Mouse (Mus musculus): ENCODE measurements at regions not wholly inside any gene's neighbourhood (a gene's known extent, or its start where the extent isn't known, plus 50 kb on each side); places are given as distances from the start of the nearest gene placed in this dataset.

DNA sequence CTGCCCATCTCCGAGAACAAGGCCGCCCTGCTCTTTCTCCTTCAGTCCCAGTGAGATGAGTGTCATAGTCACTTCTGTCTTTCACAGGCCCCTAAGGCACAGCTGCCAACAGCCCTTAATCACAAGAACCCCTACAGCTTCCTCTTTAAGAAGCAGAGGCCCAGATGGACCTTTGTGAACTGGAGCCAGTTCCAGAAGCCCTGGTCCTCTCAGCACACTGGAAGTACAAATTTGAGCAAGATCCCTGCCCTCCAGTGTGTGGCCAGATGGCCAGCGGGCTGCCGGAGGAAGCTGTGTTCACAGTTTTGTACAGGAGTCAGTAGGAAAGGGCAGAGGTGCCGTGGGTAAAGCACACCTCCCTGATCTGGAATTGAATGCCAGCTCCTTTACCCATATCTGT is 389.6 kb downstream of the Rps24 start:
- DNase-seq (ENCODE audit: low spot score) = no peak

GRCm38 (mm10) chr14:24877853-24878252 is 390.9 kb downstream of the Rps24 start:
- DNase-seq (ENCODE audit: low spot score) = no peak

DNA sequence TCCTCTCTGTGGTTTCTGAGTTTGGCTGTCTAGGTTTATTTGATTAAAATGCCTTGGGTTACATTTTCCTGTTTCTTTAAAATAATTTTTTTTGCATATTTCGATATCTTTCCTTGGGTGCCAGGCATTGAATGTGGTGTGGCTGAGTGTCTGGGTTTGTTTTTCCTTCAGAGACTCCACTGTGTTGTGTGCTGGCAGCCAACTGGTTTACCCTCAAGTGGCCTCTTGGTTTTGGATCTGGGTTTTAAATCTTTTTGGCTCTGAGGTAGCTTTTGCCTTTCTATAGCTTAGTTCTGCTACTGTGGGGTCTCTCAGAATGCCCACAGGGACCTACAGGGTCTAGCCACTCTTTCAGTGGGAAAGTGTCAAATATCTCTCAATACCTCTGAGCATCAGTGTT is 399.2 kb downstream of the Rps24 start:
- no peak for DNase-seq (ENCODE audit: low spot score)

- no peak for DNase-seq (ENCODE audit: low spot score)
Observed at GRCm38 (mm10) chr14:24886896-24887421, 400.0 kb downstream of the Rps24 start.

DNA sequence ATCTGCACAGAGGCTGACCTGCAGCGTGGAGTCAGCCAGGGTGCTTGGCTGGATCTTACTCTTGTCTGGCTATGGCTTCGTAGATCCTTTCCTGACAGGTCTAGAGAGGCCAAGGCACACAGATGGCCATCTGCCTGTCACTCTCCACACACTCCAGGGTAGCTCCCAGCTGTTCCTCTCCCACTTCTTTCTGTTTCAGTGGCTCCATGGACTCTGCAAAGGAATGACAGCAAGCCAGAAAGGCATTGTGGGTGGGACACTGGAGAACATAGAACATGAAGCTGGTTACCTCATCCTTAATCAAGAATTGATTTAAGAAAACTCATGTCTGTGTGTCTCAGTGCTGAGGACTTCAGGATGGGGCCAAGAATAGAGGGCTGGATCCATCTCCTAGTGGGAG is 403.9 kb downstream of the Rps24 start:
- DNase-seq (ENCODE audit: low spot score) = no peak

DNA sequence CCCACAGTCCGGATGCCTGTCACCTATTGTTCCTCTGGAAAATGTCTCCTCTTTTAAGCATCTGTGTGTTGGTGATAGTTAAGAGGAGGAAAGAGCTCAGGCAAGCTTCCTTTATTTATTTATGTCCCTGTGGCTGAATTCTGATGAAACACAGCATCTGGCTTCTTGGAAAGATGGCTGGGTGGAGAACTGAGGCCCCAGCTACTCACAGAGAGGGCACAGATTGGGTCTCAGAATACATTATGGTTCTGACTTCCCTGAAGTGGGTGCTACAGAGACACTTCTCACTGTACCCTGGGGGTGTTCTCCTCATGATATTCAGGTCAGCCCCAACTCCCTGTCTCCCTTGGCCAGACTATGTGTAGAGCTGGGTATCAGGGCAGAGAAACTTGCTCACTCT is 408.3 kb downstream of the Rps24 start:
- no peak for DNase-seq (ENCODE audit: low spot score)

DNA sequence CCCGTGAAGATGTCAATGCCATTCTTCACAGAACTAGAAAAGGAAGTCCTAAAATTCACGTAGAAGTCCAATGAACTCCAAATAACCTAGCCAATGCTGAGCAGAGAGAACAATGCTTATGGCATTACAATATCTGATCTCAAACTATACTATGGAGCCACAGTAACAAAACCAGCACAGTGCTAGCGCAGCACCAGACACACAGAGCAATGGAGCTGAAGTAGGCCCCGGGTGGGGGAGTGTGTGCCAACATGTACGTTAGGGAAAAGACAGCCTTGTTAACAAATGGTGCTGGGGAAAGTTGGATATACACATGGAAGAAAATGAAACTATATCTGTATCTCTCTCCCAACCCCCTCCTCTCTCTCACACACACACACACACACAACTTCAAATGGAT is 409.8 kb downstream of the Rps24 start:
- DNase-seq (ENCODE audit: low spot score) = no peak

GRCm38 (mm10) chr14:24900501-24901179 is 413.7 kb downstream of the Rps24 start:
- DNase-seq (ENCODE audit: low spot score) = no peak

GRCm38 (mm10) chr14:24901726-24902125 is 414.8 kb downstream of the Rps24 start:
- no peak for DNase-seq (ENCODE audit: low spot score)

DNA sequence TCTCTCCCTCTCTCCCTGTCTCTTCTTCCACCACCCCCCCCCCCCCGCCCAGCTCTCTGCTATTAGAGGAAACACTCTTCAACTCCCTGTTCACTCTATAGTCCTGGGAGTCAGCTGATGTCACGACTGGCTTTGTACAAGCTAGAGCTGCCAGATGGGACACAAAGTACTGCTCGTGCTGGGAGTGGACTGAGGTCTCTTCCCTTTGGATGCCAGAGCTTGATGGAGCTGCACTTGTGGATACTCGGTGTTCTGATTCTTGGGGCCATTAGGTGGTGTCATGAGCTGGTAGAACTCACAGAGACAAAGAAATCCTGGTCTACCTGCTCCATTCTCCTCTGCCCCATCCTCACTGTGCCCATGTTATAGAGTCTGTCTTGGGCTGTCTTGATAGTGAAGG is 415.9 kb downstream of the Rps24 start:
- DNase-seq (ENCODE audit: low spot score) = no peak

DNA sequence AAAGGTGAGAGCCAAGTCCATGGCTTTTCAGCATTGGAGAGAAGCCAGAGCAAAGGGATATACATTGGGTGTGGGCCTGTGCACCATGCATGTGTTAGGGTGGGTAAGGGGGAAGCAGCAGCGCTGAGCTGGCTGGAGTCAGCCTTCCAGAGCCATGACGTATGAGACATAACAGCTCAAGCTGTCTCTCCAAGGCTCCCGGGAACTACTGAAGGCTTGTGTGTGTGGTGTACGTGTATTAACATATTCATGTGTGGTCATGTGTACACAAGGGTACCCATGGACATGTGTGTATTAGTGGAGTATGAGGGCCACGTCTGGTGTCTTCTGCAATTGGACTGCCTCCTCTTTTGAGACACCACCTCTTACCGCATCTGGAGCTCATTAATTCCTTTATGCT is 417.8 kb downstream of the Rps24 start:
- no peak for DNase-seq (ENCODE audit: low spot score)

DNA sequence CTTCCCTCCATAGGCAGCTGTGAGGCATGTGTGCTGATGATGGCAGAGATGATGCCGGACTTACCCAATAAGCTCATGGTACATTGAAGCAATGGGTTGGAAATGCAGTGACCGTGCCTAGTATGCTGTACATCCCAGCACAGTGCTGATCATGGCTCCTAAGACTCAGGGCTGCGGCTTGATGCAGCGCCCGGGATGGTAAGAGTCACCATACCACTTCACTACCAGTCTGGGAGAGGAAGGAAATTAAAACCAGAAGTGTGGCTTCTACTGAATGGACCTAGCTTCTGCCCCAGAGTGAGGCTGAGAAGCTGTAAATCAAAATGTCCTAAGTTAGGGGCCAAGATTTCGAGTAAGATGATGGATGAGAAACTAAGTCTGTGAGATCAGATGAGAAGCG is 420.0 kb downstream of the Rps24 start:
- DNase-seq (ENCODE audit: low spot score) = no peak

- no peak for DNase-seq (ENCODE audit: low spot score)
Observed at GRCm38 (mm10) chr14:24908377-24908776, 421.5 kb downstream of the Rps24 start.

- DNase-seq (ENCODE audit: low spot score) = no peak
Observed at GRCm38 (mm10) chr14:24911621-24912020, 424.7 kb downstream of the Rps24 start.

DNA sequence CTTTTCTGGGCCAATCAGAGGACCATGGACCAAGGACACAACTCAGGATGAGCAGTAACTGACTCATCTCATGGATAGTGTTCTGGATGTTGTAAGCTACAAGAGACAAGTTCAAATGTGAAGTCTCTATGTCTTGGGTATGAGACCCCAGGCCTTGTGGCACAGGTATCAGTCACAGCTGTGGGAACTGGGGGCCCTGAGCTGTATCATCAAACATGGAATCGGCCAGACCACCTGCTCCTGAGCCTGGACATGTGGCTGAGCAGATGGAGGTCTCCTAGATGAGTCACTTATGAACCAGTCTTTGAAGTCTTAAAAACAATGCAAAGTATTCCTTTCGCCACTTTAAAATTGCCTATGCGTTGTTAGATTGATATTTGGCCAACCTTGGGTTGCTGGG is 432.1 kb downstream of the Rps24 start:
- no peak for DNase-seq (ENCODE audit: low spot score)

DNA sequence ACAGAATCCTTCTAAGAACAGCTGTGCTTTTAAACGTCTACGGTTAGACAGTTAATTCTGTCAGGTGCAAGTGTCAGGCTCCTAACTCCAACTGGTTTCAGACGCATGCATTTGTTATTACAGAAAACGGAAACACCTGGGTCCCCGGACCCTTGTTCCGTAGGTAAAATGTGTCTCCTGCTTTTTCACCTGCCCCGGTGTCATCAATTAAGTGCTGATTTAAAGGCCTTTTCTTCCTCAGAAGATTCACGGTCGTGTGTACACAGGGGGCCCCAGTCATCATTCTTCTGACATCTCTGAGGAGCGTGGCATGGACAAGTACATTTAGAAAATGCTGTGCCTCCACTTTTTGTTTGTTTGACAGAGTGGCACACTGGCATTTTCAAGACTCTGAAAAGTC is 435.1 kb downstream of the Rps24 start:
- no peak for DNase-seq (ENCODE audit: low spot score)

DNA sequence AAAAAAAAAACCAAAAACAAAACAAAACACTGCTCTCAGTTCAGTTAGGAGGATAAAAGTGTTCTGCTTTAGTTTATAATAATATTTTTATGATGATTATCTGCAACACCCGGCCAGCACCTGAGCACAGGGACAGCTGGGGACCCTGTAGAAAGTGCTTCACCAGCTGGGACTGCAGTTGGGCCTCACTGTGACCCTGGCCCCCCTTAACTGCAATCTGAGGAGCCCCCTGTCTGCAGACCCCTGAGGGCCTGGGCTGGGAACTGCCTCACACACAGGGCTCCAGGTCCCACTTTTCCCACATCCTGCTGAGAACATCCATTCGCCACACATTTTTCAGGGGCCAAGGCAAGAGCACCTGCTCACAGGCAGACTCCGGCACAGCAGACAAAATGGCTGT is 437.6 kb downstream of the Rps24 start:
- DNase-seq (ENCODE audit: low spot score) = no peak

- no peak for DNase-seq (ENCODE audit: low spot score)
Observed at GRCm38 (mm10) chr14:24926086-24927048, 439.4 kb downstream of the Rps24 start.

- no peak for DNase-seq (ENCODE audit: low spot score)
Observed at GRCm38 (mm10) chr14:24928726-24929125, 441.8 kb downstream of the Rps24 start.

GRCm38 (mm10) chr14:24930251-24930650 is 443.3 kb downstream of the Rps24 start:
- DNase-seq (ENCODE audit: low spot score) = no peak

- no peak for DNase-seq (ENCODE audit: low spot score)
Observed at GRCm38 (mm10) chr14:24937876-24938275, 451.0 kb downstream of the Rps24 start.

DNA sequence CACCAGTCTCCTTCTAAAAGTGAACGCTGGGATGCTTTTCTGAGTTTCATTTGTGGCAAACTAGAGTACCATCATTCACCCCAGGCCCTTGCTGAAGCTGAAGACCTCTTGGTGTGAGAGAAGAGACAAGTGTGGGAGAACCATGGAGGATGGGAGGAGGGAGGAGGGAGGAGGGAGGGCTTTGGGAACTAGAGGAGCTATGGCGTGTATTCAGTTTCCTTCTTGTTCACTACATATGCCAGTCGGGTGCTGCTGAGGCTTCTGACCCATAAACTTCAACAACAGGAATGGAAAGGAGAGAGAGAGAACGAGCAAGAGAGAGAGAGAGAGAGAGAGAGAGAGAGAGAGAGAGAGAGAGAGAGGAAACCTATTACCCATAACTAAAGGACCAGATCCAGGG is 452.1 kb downstream of the Rps24 start:
- DNase-seq (ENCODE audit: low spot score) = no peak
